Mouse (Mus musculus): ENCODE results near the gene Prr11. TPM values are rescaled to one million over a fixed set of nuclear protein-coding genes. Genes with fewer than 3 reads are reported as not detected.

Gene Prr11
- total and polyA plus RNA-seq, 3 experiments: 8.8 to 47.1 (median 16.6) TPM

DNA sequence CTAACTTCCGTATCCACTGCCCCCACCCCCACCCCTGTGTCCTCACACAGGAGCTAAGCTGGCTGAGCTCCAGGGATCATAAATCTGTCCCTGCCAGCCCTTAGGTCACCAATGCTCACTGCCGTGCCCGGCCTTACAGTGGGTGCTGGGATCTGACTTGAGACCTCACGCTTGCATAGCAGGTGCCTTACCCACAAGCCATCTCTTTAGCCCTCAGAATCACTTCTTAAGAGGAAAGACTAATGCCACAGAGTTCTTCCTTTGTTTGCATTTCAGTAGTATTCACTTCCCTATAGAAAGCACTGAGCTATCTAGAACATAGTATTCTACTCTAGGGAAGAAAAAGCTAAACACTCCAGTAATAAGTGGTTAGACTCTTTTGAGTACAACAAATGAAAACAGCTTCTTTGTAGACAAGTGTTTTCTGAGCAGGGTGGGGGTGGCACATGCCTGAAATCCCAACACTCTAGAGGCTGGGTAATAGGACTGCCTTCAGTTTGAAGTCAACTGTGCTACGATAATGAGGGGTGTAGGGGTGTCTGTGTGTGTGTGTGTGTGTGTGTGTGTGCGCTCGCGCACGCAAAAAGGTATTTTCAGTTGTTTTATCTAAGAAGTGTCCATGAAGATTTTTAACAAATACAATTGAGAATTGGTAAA, 69.1 kb downstream of the Prr11 start:
- Histone ChIP-seq H3K9ac (ENCODE audit: insufficient read depth, low read depth) (no peak overlapping the region), H3K36me3 (replicated peaks in 1 of 2; ENCODE audit: control insufficient read depth in 1 of 2, insufficient read depth in 1 of 2, low read length in 1 of 2) (no peaks in the 10 kb centered on the region), H3K9me3 (replicated peaks; ENCODE audit: low read length) (no peaks in the 10 kb centered on the region), H3K27ac (ENCODE audit: insufficient read depth, low read depth) (no peak overlapping the region), H3K4me2 (ENCODE audit: insufficient read depth, low read depth, poor library complexity, severe bottlenecking) (no peak overlapping the region), H3K4me3 (replicated peaks in 1 of 3; ENCODE audit: low read depth in 2 of 3, low read length in 2 of 3, poor library complexity in 1 of 3) (no peak overlapping the region), H3K27me3 (replicated peaks) (no peaks in the 10 kb centered on the region), H3K4me1 (ENCODE audit: control insufficient read depth in 1 of 2, insufficient read depth in 2 of 2) (peaks cover 2 to 16% of the 10 kb centered on the region in 2 experiments; a peak in 3 of 4 replicates), H3K79me2 (replicated peaks; ENCODE audit: control insufficient read depth, extremely low read depth, insufficient read depth, poor library complexity, severe bottlenecking) (no peaks in the 10 kb centered on the region)
- dilution Hi-C loops (cut with MboI; ENCODE audit: extremely low pct_ligation_motif_present, extremely low pct_unique_long_range_greater_than_20kb, low sequenced_read_pairs): no loop called here
- in situ Hi-C loops (cut with MboI; ENCODE audit: low pct_ligation_motif_present, low pct_unique_long_range_greater_than_20kb, low sequenced_read_pairs): no loop called here
- TF ChIP-seq SMC3 (IDR thresholded peaks at IDR 0.05; ENCODE audit: low read depth, low read length) (no peak), EP300 (IDR thresholded peaks at IDR 0.05; ENCODE audit: low read length) (no peak), RCOR1 (conservative IDR thresholded peaks at IDR 0.05; ENCODE audit: low read depth, low read length) (no peak), JUND (conservative IDR thresholded peaks at IDR 0.05; ENCODE audit: low read depth, low read length) (no peak), UBTF (IDR thresholded peaks at IDR 0.05; ENCODE audit: low read depth, low read length) (no peak), JUN (IDR thresholded peaks at IDR 0.05; ENCODE audit: insufficient read depth, low read depth, low read length) (no peak), ETS1 (conservative IDR thresholded peaks at IDR 0.05; ENCODE audit: low read depth, low read length) (no peak)
- no peak for DNase-seq (ENCODE audit: extremely low read depth)

Other genes with a start within 250 kb of the Prr11 start
- 0.17 and 0.38 TPM in 2 replicates for gene Ypel2, start 115.0 kb downstream of the Prr11 start, total RNA-seq (2012; rRNA removed)
- gene Ypel2, start 115.0 kb downstream of the Prr11 start, total RNA-seq (2014; rRNA removed): 0.61 and 0.91 TPM in 2 replicates
- gene Ypel2, start 115.0 kb downstream of the Prr11 start, polyA plus RNA-seq (2012; ENCODE audit: insufficient read length, low read depth): 0.35 and 0.59 TPM in 2 replicates
- gene Gdpd1, start 34.6 kb downstream of the Prr11 start, total RNA-seq (2012; rRNA removed): 2.9 and 3.9 TPM in 2 replicates
- gene Gdpd1, start 34.6 kb downstream of the Prr11 start, total RNA-seq (2014; rRNA removed): 2.0 and 2.7 TPM in 2 replicates
- 2.3 TPM in 2 replicates for gene Gdpd1, start 34.6 kb downstream of the Prr11 start, polyA plus RNA-seq (2012; ENCODE audit: insufficient read length, low read depth)
- 21.5 and 21.7 TPM in 2 replicates for gene Smg8, start 21.9 kb downstream of the Prr11 start, total RNA-seq (2012; rRNA removed)
- gene Smg8, start 21.9 kb downstream of the Prr11 start, total RNA-seq (2014; rRNA removed): 24.6 and 27.9 TPM in 2 replicates
- gene Smg8, start 21.9 kb downstream of the Prr11 start, polyA plus RNA-seq (2012; ENCODE audit: insufficient read length, low read depth): 23.8 and 29.4 TPM in 2 replicates
- 23.4 and 23.7 TPM in 2 replicates for gene Ska2, start 526 bp upstream of the Prr11 start, total RNA-seq (2012; rRNA removed)
- gene Ska2, start 526 bp upstream of the Prr11 start, total RNA-seq (2014; rRNA removed): 57.6 and 66.7 TPM in 2 replicates
- 39.3 and 50.7 TPM in 2 replicates for gene Ska2, start 526 bp upstream of the Prr11 start, polyA plus RNA-seq (2012; ENCODE audit: insufficient read length, low read depth)
- gene Trim37, start 18.4 kb upstream of the Prr11 start, total RNA-seq (2012; rRNA removed): 40.5 and 41.9 TPM in 2 replicates
- 36.2 and 43.6 TPM in 2 replicates for gene Trim37, start 18.4 kb upstream of the Prr11 start, total RNA-seq (2014; rRNA removed)
- 60.6 and 71.0 TPM in 2 replicates for gene Trim37, start 18.4 kb upstream of the Prr11 start, polyA plus RNA-seq (2012; ENCODE audit: insufficient read length, low read depth)

Data from CH12.LX (cell line).